Mouse (Mus musculus) embryonic facial prominence, embryonic 10.5 days (tissue): ENCODE results near the gene Dag1. TPM values are rescaled to one million over a fixed set of nuclear protein-coding genes. Genes with fewer than 3 reads are reported as not detected.

Source experiments
- DNase-seq: peaks from one replicate; pipeline ENCODE4 v3.0.0-alpha.2; 2017; ENCODE audit warnings: low spot score
- H3K27ac ChIP-seq: fragments of 300-500 bp; sonication (generic); replicated peaks from 2 replicates; pipeline ENCODE4 v1.5.1; 2016; ENCODE audit warnings: mild to moderate bottlenecking
- H3K27me3 ChIP-seq: fragments of 300-500 bp; sonication (generic); replicated peaks from 2 replicates; pipeline ENCODE4 v1.6.1; 2016; ENCODE audit warnings: low read depth, mild to moderate bottlenecking; ENCODE audit not compliant: poor library complexity, severe bottlenecking
- H3K36me3 ChIP-seq: fragments of 300-500 bp; sonication (generic); replicated peaks from 2 replicates; pipeline ENCODE4 v1.6.1; 2016; ENCODE audit warnings: mild to moderate bottlenecking, moderate library complexity
- H3K4me1 ChIP-seq: fragments of 300-500 bp; sonication (generic); 2 replicates; pipeline ENCODE4 v1.6.1; 2016
- H3K4me3 ChIP-seq: fragments of 300-500 bp; sonication (generic); 2 replicates; pipeline ENCODE4 v1.5.1; 2016; ENCODE audit warnings: mild to moderate bottlenecking, moderate library complexity
- H3K9me3 ChIP-seq: fragments of 300-500 bp; sonication (generic); 2 replicates; pipeline ENCODE4 v1.6.1; 2016; ENCODE audit warnings: mild to moderate bottlenecking
- WGBS: fragments of 180-500 bp; shearing (Covaris S2); methylation state at CpG from one replicate; pipeline ENCODE4 v1.1.7; 2016; 5-methylcytosine and 5-hydroxymethylcytosine counted together
- polyA plus RNA-seq: library from polyadenylated mRNA; unstranded; fragments of >200 nt; fragmentation: Nextera tagmentation; extraction: Ambion mirVana; gene quantifications from 2 replicates; pipeline ENCODE4 v1.2.1, GENCODE M21; 2016

Gene Dag1
- polyA plus RNA-seq, 1 experiment from 2014 or later, result 70.1 TPM

- Histone ChIP-seq H3K9me3 (no peaks in the 10 kb centered on the region), H3K4me3 (no peak overlapping the region)
Observed at GRCm38 (mm10) chr9:108238831-108239230, 24.9 kb downstream of the Dag1 start.

DNA sequence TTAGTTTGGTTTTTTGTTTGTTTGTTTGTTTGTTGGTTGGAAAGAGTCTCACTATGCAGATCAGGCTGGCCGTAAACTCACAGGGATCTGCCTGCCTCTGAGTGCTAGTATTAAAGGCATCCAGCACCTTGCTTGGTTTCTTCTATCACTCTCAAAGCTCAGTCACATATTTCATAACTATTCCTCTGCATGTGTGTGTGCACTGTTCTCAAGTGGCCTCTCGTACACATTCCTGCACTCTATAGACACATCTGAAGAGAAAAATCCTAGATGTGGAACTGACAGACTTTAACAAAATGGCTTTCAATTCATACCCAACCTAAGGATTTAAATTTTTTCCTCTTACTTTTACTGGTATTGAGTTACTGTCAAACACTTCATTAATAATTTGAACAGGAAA lies 25.4 kb downstream of the Dag1 start:
- H3K4me1 ChIP-seq, result peaks cover 11% of the 10 kb centered on the region
- no peak for DNase-seq
- H3K27me3 ChIP-seq, result no peaks in the 10 kb centered on the region
- H3K27ac ChIP-seq, result no peak overlapping the region
- H3K36me3 ChIP-seq, result peaks cover 19% of the 10 kb centered on the region
- no peaks in the 10 kb centered on the region for H3K9me3 ChIP-seq
- no peak overlapping the region for H3K4me3 ChIP-seq
- 79% methylated on average over 2 of the region's 2 CpGs for WGBS

More at GRCm38 (mm10) chr9:108238831-108239230, 24.9 kb downstream of the Dag1 start:
- Histone ChIP-seq H3K36me3 (peaks cover 19% of the 10 kb centered on the region), H3K4me1 (peaks cover 11% of the 10 kb centered on the region), H3K27me3 (no peaks in the 10 kb centered on the region), H3K27ac (no peak overlapping the region)
- 59% methylated on average over 3 of the region's 3 CpGs for WGBS
- DNase-seq, result peak; percentile 10

- no peak for DNase-seq
- H3K27ac ChIP-seq, result no peak overlapping the region
- H3K36me3 ChIP-seq, result peaks cover 21% of the 10 kb centered on the region
- 95% methylated on average over 2 of the region's 2 CpGs for WGBS
- H3K9me3 ChIP-seq, result no peaks in the 10 kb centered on the region
- H3K27me3 ChIP-seq, result no peaks in the 10 kb centered on the region
- H3K4me1 ChIP-seq, result peaks cover 7% of the 10 kb centered on the region
- H3K4me3 ChIP-seq, result no peak overlapping the region
Observed at GRCm38 (mm10) chr9:108234682-108235081, 29.1 kb downstream of the Dag1 start.

GRCm38 (mm10) chr9:108232908-108233307 lies 30.9 kb downstream of the Dag1 start:
- peaks cover 22% of the 10 kb centered on the region for H3K36me3 ChIP-seq
- peaks cover 6% of the 10 kb centered on the region for H3K4me1 ChIP-seq
- H3K9me3 ChIP-seq, result no peaks in the 10 kb centered on the region
- no peak overlapping the region for H3K4me3 ChIP-seq
- H3K27me3 ChIP-seq, result no peaks in the 10 kb centered on the region
- no peak for DNase-seq
- H3K27ac ChIP-seq, result no peak overlapping the region
- 92% methylated on average over 2 of the region's 2 CpGs for WGBS

- Histone ChIP-seq H3K27me3 (no peaks in the 10 kb centered on the region), H3K36me3 (0 out of 2 replicates have a peak, but pooled peaks cover 11% of the 10 kb centered on the region)
- DNase-seq, result no peak
Observed at GRCm38 (mm10) chr9:108227911-108228649, 35.7 kb downstream of the Dag1 start.

GRCm38 (mm10) chr9:108225166-108225565 lies 38.6 kb downstream of the Dag1 start:
- Histone ChIP-seq H3K27me3 (no peaks in the 10 kb centered on the region), H3K9me3 (no peaks in the 10 kb centered on the region), H3K36me3 (0 out of 2 replicates have a peak, but pooled peaks cover 5% of the 10 kb centered on the region), H3K4me1 (peaks cover 8% of the 10 kb centered on the region; the same call in 1 of the 2 replicates), H3K27ac (no peak overlapping the region), H3K4me3 (no peak overlapping the region)
- no peak for DNase-seq
- 88% methylated on average over 2 of the region's 2 CpGs for WGBS

More at GRCm38 (mm10) chr9:108227911-108228649, 35.7 kb downstream of the Dag1 start:
- Histone ChIP-seq H3K27ac (no peak overlapping the region), H3K4me3 (no peak overlapping the region), H3K4me1 (peaks cover 8% of the 10 kb centered on the region; the same call in 1 of the 2 replicates), H3K9me3 (no peaks in the 10 kb centered on the region)
- whole genome bisulfite sequencing, result 69% methylated on average over 2 of the region's 2 CpGs

DNA sequence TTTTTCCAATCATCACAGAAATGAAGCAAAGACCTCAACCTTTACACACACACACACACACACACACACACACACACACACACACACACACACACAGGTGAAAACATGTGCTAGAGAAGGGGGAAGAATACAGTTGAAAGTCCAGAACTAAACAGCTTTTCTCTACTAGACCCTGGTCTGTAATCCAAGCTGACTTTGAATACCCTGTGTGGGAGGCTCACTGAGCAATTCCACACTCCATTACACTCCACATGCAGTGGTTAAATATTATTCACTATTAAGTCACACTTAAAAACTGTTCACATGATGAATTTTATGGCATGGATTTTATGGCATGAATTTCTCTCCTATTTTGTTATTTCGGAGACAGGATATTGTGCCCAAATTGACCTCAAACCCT lies 40.1 kb downstream of the Dag1 start:
- 97% methylated on average over 1 of the region's 1 CpGs for WGBS
- no peak for DNase-seq

GRCm38 (mm10) chr9:108221566-108221965 lies 42.2 kb downstream of the Dag1 start:
- Histone ChIP-seq H3K27me3 (no peaks in the 10 kb centered on the region), H3K36me3 (peaks cover 18% of the 10 kb centered on the region), H3K9me3 (no peaks in the 10 kb centered on the region), H3K27ac (no peak overlapping the region), H3K4me3 (no peak overlapping the region), H3K4me1 (no peaks in the 10 kb centered on the region)
- DNase-seq, result no peak
- 93% methylated on average over 3 of the region's 3 CpGs for WGBS

More for the DNA sequence above, 40.1 kb downstream of the Dag1 start:
- Histone ChIP-seq H3K27me3 (no peaks in the 10 kb centered on the region), H3K9me3 (no peaks in the 10 kb centered on the region), H3K4me3 (no peak overlapping the region), H3K36me3 (no peaks in the 10 kb centered on the region), H3K4me1 (peaks cover 8% of the 10 kb centered on the region; the same call in 1 of the 2 replicates), H3K27ac (no peak overlapping the region)

DNA sequence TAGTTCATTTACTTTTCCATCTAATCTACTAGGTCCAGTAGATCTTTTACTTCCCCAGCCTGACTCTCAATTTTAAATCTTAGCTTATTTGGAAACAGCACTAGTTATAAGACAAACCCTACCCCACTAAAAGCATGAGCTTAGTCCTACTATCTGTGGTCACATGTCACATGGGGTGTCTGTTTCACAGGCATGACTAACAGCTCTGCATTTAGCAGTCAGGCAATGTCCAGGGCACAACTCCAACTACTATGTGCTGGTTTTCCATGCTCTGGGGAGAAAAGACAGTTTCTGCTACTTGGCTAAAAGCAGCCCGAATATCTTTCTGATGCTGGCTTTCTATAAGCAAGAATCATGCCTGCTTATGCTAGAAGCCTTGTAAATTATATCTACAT lies 43.4 kb downstream of the Dag1 start:
- Histone ChIP-seq H3K4me1 (no peaks in the 10 kb centered on the region), H3K36me3 (peaks cover 28% of the 10 kb centered on the region), H3K27me3 (no peaks in the 10 kb centered on the region), H3K9me3 (no peaks in the 10 kb centered on the region), H3K4me3 (no peak overlapping the region), H3K27ac (no peak overlapping the region)
- DNase-seq, result no peak
- 93% methylated on average over 1 of the region's 1 CpGs for WGBS

- DNase-seq, result no peak
- no peak overlapping the region for H3K4me3 ChIP-seq
- H3K27ac ChIP-seq, result no peak overlapping the region
- peaks cover 32% of the 10 kb centered on the region for H3K36me3 ChIP-seq
- no peaks in the 10 kb centered on the region for H3K9me3 ChIP-seq
- H3K27me3 ChIP-seq, result no peaks in the 10 kb centered on the region
- H3K4me1 ChIP-seq, result no peaks in the 10 kb centered on the region
- 88% methylated on average over 12 of the region's 12 CpGs for WGBS
Observed at GRCm38 (mm10) chr9:108219766-108220379, 43.9 kb downstream of the Dag1 start.

DNA sequence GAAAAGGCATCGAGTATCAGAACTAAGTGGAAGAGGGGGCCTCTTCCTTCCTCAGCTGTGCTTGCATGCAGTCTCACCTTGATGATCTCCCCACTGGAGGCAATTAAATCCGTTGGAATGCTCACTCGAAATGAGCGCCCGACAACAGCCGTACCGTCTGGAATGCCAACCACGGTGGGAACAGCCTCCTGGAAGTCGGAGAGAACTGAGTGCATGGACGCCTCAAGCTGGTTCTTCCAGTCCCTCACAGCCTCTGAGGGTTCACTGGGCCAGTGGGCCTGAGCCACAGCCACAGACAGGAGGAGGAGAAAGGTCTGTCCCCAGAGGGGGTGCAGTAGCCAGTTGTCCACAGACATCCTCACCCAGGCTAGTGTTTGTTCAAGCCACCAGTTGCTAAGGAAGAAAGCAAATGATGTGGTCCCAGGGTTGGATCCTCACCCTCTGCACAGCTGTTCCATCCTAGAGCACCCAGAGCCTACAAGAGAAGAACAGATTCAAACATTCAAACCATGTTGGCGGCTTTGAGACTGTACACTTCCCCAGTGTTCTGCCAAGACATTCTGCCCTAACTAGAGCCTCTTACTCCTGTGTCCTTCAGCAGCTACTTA lies 45.7 kb downstream of the Dag1 start:
- 84% methylated on average over 11 of the region's 11 CpGs for WGBS
- Histone ChIP-seq H3K27ac (no peak overlapping the region), H3K36me3 (peaks cover 37% of the 10 kb centered on the region), H3K4me3 (no peak overlapping the region), H3K27me3 (no peaks in the 10 kb centered on the region), H3K4me1 (peaks cover 13% of the 10 kb centered on the region), H3K9me3 (no peaks in the 10 kb centered on the region)
- DNase-seq, result no peak

DNA sequence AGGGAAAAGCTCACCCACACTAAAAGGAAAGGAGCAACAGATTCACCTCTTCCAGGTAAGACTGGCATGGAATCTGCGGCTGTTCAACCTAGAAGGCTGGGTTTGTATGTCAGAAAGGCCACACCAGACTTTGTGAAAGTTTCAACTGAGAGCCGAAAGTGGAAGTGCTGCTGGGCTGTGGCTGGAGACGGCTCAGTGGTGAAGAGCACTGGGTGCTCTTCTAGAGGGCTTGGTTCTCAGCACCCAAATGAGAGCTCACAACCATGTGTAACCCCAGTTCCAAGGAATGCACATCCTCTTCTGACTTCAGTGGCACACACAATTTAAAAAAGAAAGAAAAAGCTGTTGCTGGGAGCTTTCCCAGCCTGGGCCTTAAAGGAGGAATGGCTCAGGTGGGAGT lies 46.4 kb downstream of the Dag1 start:
- Histone ChIP-seq H3K27ac (no peak overlapping the region), H3K4me3 (no peak overlapping the region), H3K4me1 (peaks cover 14% of the 10 kb centered on the region), H3K36me3 (peaks cover 37% of the 10 kb centered on the region), H3K27me3 (no peaks in the 10 kb centered on the region), H3K9me3 (no peaks in the 10 kb centered on the region)
- DNase-seq, result no peak
- 93% methylated on average over 3 of the region's 3 CpGs for WGBS
